Mouse (Mus musculus) layer of hippocampus, postnatal 25 days (tissue): ENCODE data around the gene Ccdc175. TPM values are rescaled to one million over a fixed set of nuclear protein-coding genes. Genes with fewer than 3 reads are reported as not detected.

ENCODE experiments used
- microRNA-seq, 2 experiments: library from miRNA; unstranded; fragments of <30 nt; microRNA quantifications; one replicate each; pipeline ENCODE4 v1.2.0; 2021
- total RNA-seq, 2 experiments: library from RNA; stranded (reverse); gene quantifications; 2 replicates each; pipeline ENCODE4 v1.2.3; 2021

Gene Ccdc175
- total RNA-seq, 2 experiments from 2014 or later: not detected

Small RNAs within 50 kb of the gene (microRNA-seq; reads per million reads assigned to microRNA genes)
- 0 reads per million in 2 experiments for gene Gm24466

Other genes starting within 250 kb of the Ccdc175 start
- gene Gpr135, start 113.9 kb downstream of the Ccdc175 start, total RNA-seq: 10 to 100 TPM; 13.4 TPM
- gene L3hypdh, start 99.6 kb downstream of the Ccdc175 start, total RNA-seq: 1 to 10 TPM; 3.7 to 4.1 TPM
- gene Jkamp, start 99.4 kb downstream of the Ccdc175 start, total RNA-seq: 10 to 100 TPM; 51.0 to 52.6 TPM
- 1,000 to 10,000 TPM; 1,472 to 1,555 TPM for gene Rtn1, start 224.0 kb upstream of the Ccdc175 start, total RNA-seq